Mouse (Mus musculus): ENCODE results near the gene Sult6b2.

The Sult6b2 gene

GRCm38 (mm10) chr6:142738637-142739036, 65.7 kb downstream of the Sult6b2 start:
- in situ Hi-C loops (cut with MseI, MboI) = loop anchor here (25.0 kb wide), 2 partner anchors 351 to 376 kb away; partner anchors contain the start of genes Golt1b (in 1 of the 2) and Recql (in 1 of the 2)

GRCm38 (mm10) chr6:142738225-142738624, 66.1 kb downstream of the Sult6b2 start:
- in situ Hi-C loops (cut with MseI, MboI) = loop anchor here (25.0 kb wide), 2 partner anchors 351 to 376 kb away; partner anchors contain the start of genes Golt1b (in 1 of the 2) and Recql (in 1 of the 2)

- in situ Hi-C loops (cut with MseI, MboI) = loop anchor here (25.0 kb wide), 2 partner anchors 348 to 373 kb away; partner anchors contain the start of genes Golt1b (in 1 of the 2) and Recql (in 1 of the 2)
Observed at GRCm38 (mm10) chr6:142735302-142736005, 68.8 kb downstream of the Sult6b2 start.
